Mouse (Mus musculus): ENCODE results near the gene Tars2.

GRCm38 (mm10) chr3:95692677-95693076, 67.3 kb downstream of the Tars2 start:
- TF ChIP-seq TCF12 (IDR thresholded peaks at IDR 0.05; ENCODE audit: insufficient read depth, poor library complexity, severe bottlenecking) (no peak), E2F4 (IDR thresholded peaks at IDR 0.05; ENCODE audit: insufficient read depth) (no peak), POLR2A (IDR thresholded peaks at IDR 0.05; ENCODE audit: insufficient read length, low read depth) (no peak), USF1 (IDR thresholded peaks at IDR 0.05; ENCODE audit: low read depth) (no peak), CEBPB (IDR thresholded peaks at IDR 0.05; ENCODE audit: insufficient read depth, poor library complexity, severe bottlenecking) (peak; percentile 20; the same call in 1 of the 2 replicates), MYOG (IDR thresholded peaks at IDR 0.05; ENCODE audit: control insufficient read depth in 1 of 3, insufficient read depth in 1 of 3, insufficient read length in 2 of 3, low read depth in 2 of 3) (no peak), POLR2AphosphoS2 (IDR thresholded peaks at IDR 0.05; ENCODE audit: insufficient read length, low read depth) (no peak), MAX (IDR thresholded peaks at IDR 0.05; ENCODE audit: low read depth) (no peak), REST (IDR thresholded peaks at IDR 0.05; ENCODE audit: insufficient read depth, insufficient read length) (no peak), TCF3 (IDR thresholded peaks at IDR 0.05; ENCODE audit: insufficient read length, low read depth) (no peak)
